Mouse (Mus musculus) E14TG2a.4 (cell line): ENCODE data around the gene Stk33.

Experiments used
- CTCF ChIP-seq: conservative IDR thresholded peaks from 2 replicates; pipeline ENCODE4 v1.5.1; 2014; ENCODE audit warnings: low read length
- NANOG ChIP-seq: IDR thresholded peaks from 2 replicates; pipeline ENCODE4 v1.6.1; 2014; ENCODE audit warnings: borderline replicate concordance, low read length, mixed read lengths

DNA sequence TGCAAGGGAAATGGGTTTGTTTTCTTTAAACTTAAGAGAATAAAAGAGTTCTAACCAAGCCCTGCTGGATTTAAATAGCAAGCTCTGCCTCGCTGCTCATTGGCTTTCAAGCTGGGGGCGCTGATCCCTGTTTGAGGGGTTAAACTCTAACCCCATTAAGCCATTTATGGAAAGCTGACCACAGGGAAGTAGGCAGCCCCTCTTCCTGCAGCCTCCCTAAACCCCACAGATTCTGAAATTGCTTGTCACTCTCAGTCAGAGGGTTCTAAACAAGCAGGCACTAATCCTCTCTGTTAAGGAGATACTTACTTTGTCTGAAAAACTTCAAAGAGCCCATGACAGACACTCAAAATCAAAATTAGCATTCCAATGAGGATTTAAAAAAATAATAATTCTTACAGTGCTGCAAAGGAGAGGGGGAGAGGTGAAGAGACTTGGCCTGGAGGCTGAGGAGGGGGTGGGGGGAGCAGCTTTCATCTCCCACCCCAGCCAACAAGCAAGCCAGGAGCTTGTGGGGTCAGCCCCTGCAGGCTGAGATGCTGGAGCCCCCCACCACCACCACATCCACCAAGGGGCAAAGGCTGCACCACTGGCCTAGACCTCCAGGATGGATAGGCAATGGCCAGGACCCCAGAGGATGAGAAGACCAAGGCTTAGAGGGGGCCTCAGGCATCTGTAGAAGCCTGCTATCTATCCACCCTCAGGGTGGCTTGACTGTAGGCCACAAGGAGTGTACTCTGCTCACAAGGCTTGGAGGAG is 203.8 kb downstream of the Stk33 start:
- TF ChIP-seq CTCF (no peak), NANOG (no peak)
